Mouse (Mus musculus): ENCODE results near the gene Ttc7. TPM values are rescaled to one million over a fixed set of nuclear protein-coding genes. Genes with fewer than 3 reads are reported as not detected.

The Ttc7 gene
- total RNA-seq, 1 experiment from 2014 or later: 169 TPM

GRCm38 (mm10) chr17:87378354-87379159 is 95.9 kb downstream of the Ttc7 start:
- ATAC-seq (replicated peaks; ENCODE audit: insufficient number of reproducible peaks, low FRiP score, low TSS enrichment, poor library complexity, severe bottlenecking): no peak

DNA sequence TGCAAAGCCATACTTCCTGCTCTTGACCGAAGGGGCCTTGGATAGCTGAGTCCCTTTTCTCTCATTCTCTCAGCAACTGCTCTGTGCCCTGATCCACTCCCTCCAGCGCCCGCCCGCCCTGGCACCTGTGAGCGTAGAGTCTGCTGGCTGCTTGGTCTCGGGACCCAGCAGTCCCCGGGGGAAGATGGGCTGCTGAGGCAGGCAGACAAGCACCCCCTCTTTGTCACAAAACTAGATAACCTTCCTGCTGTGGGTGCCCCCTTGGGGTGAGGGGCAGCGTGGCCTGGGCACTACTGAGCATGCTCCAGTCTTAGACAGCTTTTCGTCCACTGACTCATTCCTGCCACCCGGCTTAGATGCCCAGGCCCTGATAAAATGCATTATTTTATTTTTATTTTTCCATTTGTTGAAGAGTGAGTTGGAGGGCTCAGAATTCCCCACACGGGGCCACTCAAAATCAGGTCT is 96.5 kb downstream of the Ttc7 start:
- ATAC-seq (replicated peaks; ENCODE audit: insufficient number of reproducible peaks, low FRiP score, low TSS enrichment, poor library complexity, severe bottlenecking): no peak

DNA sequence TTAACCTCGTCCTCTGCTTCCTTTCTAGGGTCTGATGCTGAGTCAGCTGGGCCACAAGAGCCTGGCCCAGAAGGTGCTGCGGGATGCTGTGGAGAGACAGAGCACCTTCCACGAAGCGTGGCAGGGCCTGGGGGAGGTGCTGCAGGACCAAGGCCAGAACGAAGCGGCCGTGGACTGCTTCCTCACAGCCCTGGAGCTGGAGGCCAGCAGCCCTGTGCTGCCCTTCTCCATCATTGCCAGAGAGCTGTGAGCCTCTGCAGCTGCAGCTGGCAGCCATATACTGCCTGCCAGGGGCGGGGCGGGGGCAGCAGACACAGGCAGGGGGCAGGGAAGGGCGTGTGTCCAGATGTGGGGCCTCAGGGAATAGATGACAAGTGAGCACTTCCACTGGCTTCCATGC is 97.1 kb downstream of the Ttc7 start:
- ATAC-seq (replicated peaks; ENCODE audit: insufficient number of reproducible peaks, low FRiP score, low TSS enrichment, poor library complexity, severe bottlenecking): no peak

- no peak for ATAC-seq (replicated peaks; ENCODE audit: insufficient number of reproducible peaks, low FRiP score, low TSS enrichment, poor library complexity, severe bottlenecking)
Observed at GRCm38 (mm10) chr17:87380681-87381080, 98.0 kb downstream of the Ttc7 start.

- no peak for ATAC-seq (replicated peaks; ENCODE audit: insufficient number of reproducible peaks, low FRiP score, low TSS enrichment, poor library complexity, severe bottlenecking)
Observed at GRCm38 (mm10) chr17:87385835-87386234, 103.1 kb downstream of the Ttc7 start.

GRCm38 (mm10) chr17:87387068-87387467 is 104.4 kb downstream of the Ttc7 start:
- ATAC-seq (replicated peaks; ENCODE audit: insufficient number of reproducible peaks, low FRiP score, low TSS enrichment, poor library complexity, severe bottlenecking): no peak

DNA sequence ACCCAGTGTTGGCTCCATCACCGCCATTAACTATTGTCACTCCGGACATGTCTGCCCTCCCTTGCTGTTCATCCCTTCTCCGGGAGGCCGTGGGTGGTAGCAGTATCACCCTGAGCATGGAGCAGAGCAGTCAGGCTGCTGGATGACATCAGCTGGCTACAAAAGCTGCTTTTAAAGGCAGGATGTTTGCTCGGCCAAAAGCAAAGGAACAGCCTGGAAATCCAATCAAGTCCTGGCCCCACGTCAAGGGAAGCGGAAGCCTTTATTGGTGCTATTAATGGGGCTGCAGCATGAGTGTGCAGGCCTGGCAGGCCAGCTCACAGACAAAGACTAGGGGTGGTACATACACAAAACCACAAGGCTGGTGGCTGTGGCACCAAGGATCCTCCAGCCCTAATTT is 108.6 kb downstream of the Ttc7 start:
- ATAC-seq (replicated peaks; ENCODE audit: insufficient number of reproducible peaks, low FRiP score, low TSS enrichment, poor library complexity, severe bottlenecking): no peak

DNA sequence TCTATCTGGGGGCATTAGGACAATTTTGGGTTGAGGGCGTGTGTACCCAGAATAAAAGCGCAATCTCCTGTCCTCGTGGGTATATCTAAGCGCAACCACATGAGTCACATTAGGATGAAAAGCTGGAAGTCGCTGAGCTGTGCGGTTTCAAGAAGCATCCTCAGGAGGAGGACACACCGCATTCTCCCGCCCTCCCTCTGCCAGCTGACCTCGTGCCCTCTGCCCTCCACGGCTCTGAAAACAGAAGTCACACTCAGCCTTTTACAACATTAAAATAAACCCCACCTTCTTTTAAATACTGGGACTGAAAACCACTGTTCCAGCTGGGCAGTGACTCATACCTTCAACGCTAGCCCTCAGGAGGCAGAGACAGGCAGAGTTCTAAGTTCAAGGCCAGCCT is 114.4 kb downstream of the Ttc7 start:
- peak; percentile 89 for ATAC-seq (replicated peaks; ENCODE audit: insufficient number of reproducible peaks, low FRiP score, low TSS enrichment, poor library complexity, severe bottlenecking)

GRCm38 (mm10) chr17:87402444-87402843 is 119.8 kb downstream of the Ttc7 start:
- ATAC-seq (replicated peaks; ENCODE audit: insufficient number of reproducible peaks, low FRiP score, low TSS enrichment, poor library complexity, severe bottlenecking): no peak

GRCm38 (mm10) chr17:87403462-87403861 is 120.8 kb downstream of the Ttc7 start:
- ATAC-seq (replicated peaks; ENCODE audit: insufficient number of reproducible peaks, low FRiP score, low TSS enrichment, poor library complexity, severe bottlenecking): no peak

DNA sequence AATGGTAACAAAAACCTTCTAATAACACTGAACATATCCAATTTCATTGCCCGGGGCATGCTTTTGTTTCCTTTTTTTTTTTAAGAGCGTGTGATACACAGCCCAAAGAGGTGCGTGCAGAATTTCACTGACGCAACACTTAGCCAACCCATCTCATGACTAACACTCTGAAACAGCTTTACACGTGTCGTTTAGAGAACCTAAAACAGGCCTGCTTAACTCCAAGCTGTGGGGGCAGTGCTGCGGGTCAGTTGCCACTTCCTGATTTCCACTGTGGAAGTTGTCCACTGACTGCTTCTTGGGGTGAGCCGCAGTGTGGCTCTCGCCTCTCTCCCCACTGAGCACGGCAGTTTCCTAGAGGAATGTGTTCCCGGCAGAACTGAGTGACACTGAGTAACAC is 122.9 kb downstream of the Ttc7 start:
- peak; percentile 99 for ATAC-seq (replicated peaks; ENCODE audit: insufficient number of reproducible peaks, low FRiP score, low TSS enrichment, poor library complexity, severe bottlenecking)

GRCm38 (mm10) chr17:87406646-87407045 is 124.0 kb downstream of the Ttc7 start:
- ATAC-seq (replicated peaks; ENCODE audit: insufficient number of reproducible peaks, low FRiP score, low TSS enrichment, poor library complexity, severe bottlenecking): no peak

DNA sequence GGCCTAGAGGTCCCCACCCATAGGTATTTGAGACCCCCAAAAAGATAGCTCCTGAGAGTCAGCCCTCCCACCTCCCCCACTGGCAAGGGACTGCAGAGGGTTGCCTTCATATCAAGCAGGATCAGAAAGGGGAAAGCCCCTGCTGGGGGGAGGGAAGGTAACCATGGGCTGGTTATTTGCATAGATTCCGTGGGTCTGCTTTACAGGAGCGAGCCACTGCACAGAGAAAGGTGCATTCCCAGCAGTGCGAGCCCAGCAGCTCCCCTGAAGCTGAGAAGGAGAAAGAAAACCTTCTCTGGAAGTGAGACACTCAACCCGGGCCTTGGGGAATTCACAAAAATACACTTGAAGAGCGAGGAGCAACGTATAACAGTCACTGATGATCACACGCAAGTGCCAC is 135.4 kb downstream of the Ttc7 start:
- ATAC-seq (replicated peaks; ENCODE audit: insufficient number of reproducible peaks, low FRiP score, low TSS enrichment, poor library complexity, severe bottlenecking): no peak

DNA sequence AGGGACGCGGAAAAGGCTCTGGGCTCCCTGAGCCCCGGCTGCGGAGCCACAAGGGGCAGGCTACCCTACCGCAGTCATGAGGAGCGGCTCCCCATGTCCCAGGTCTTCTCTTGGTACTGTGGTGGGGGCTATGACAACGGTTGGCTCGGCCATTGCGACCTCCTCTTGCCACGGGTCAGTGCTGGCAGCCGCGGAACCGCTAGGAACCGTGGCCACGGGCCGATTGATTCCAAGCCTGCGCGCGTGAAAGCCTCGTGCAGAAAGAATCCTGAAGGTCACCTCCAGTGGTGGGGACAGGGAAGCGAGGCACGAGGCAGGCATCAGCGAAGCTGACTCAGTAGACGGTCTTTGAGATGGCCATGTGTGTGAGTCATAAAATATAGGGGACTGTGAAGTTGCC is 144.8 kb downstream of the Ttc7 start, which contains the start of gene Stpg4:
Gene Stpg4 (minus strand): TSS at position 231 of the 400 bp plus-strand sequence.
- no peak for ATAC-seq (replicated peaks; ENCODE audit: insufficient number of reproducible peaks, low FRiP score, low TSS enrichment, poor library complexity, severe bottlenecking)

GRCm38 (mm10) chr17:87429431-87429830 is 146.7 kb downstream of the Ttc7 start:
- ATAC-seq (replicated peaks; ENCODE audit: insufficient number of reproducible peaks, low FRiP score, low TSS enrichment, poor library complexity, severe bottlenecking): no peak

Other genes with a start within 250 kb of the Ttc7 start
- 4.6 to 13.5 TPM (median 6.5 TPM) in 3 replicates for gene Socs5, start 175.2 kb upstream of the Ttc7 start, total RNA-seq (2017)
- gene Mcfd2, start 17.0 kb upstream of the Ttc7 start, total RNA-seq (2017): 35.9 to 41.6 TPM (median 36.0 TPM) in 3 replicates
- gene Stpg4, start 144.9 kb downstream of the Ttc7 start, total RNA-seq (2017): not detected in 3 replicates
- 1,504 to 2,308 TPM (median 2,140 TPM) in 3 replicates for gene Calm2, start 164.0 kb downstream of the Ttc7 start, total RNA-seq (2017)